Mouse (Mus musculus) c-Kit-positive CD71-positive TER-119-negative erythroid progenitor cells, embryonic 14.5 days (primary cell): ENCODE measurements around the gene Nfe2.
"Not testable (repeated sequence)": the region's sequence is repeated elsewhere in the genome, so short reads cannot be mapped to it uniquely, and the experiment has no call there.

ENCODE experiments used
- DNase-seq: peaks from one replicate; pipeline ENCODE4 v3.0.0-alpha.2; 2013; ENCODE audit warnings: low read depth

Gene Nfe2

DNA sequence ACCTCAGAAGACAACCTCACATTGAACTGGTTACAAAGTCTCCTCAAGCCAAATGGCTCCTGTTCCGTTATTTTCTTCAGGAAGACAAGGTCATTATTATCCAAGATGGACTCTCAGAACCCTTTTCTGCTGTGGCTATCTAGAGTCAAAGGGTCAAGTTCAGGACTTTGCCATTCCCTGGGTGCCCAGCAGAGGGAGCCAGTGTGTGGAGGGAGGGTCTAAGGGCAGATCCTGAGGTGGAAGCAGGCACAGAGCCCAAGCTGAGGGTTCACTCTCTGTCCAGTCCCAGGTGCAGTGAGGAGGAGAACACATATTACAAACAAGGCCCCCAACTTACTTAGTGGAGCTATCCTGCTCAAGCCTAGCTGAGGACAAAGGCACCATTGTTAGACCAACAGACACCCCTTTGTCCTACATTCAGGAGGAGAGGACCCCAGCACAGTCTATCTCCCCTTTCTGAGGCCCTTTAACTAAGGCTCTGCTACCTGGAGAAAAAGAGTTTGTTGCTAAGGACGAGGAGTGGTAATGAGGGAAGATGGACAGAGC lies 7.9 kb downstream of the Nfe2 start:
- DNase-seq = no peak

DNA sequence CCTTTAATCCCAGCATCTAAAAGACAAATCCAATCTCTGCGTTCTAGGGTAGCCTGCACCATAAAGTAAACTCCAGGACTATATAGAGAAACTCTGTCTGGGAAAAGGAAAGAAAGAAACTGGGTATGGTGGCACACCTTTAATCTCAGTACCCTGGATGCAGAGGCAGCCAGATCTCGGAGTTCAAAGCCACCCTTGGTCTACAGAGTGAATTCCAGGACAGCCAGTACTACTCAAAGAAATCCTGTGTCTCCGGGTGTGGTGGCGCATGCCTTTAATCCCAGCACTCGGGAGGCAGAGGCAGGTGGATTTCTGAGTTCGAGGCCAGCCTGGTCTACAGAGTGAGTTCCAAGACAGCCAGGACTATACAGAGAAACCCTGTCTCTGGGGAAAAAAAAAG lies 8.7 kb downstream of the Nfe2 start:
- DNase-seq = not testable (repeated sequence)

DNA sequence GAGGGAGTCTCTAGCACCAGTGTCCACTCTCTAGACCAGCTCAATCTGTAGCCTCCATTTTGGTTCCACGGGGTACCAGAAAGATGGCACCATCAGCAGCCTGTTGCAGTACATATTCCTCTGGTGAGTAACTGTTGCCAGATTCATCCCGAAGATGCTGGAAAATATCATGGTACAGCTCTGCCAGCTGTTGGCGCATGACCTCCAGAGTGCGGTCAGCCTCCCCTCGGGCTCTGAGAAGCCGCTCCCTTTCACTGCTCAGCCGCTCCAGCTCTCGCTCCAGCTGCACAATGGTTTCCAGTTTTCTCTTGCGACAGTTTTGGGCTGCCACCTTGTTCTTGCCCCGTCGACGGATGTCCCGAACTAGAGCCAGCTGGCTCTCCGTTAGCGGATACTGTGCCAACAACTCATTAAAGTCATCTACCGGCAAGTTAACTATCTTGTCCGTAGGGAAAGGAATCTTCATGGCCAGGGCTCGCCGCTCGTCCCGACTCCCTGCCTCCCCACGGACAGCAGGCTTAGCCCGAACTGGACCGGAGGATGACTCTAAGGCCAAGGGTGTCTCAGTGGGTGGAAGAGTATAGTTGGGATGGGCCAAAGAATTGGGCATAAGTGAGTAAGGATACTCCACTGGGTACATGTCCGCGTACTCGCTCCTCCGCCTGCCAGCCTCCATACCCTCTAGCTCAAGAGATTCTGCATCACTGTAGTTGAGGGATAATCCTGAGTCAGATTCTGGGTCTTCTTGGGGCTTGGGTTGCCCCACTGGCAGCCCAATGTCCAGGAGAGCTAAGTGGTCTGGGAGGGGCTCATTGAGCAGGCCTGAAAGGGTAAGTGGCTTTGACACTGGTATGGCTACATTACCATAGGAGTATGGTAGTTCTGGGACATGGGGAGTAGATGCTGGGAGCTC lies 9.5 kb downstream of the Nfe2 start:
- DNase-seq = no peak

DNA sequence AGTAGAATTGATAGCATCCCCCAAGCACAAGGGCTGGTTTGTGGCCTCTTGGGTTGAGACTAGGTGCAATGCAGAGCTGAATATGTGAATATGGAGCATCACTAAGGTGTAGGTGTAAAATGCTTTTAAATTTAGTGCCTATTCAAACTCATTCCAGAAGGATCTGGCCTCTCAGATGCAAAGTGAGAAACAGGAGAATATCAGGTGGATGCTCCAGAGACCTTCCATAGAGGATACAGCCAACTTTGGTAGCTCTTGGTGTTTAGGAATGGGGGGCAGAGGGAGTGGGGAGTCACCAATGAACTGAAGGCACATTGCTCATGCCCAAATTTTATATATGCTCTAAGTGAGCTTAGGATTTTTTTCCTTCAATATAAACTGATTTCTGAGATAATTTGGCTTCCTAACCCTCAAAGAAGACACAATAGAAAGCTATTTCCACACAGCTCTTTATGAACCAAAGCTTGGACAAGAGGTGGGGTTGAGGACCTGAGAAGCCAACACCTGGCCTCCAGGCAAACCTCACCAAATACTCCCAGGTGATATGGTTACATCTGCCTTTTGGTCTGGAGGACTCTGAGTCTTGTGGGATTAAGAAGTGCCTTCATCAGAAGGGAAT lies 10.3 kb downstream of the Nfe2 start:
- no peak for DNase-seq

DNA sequence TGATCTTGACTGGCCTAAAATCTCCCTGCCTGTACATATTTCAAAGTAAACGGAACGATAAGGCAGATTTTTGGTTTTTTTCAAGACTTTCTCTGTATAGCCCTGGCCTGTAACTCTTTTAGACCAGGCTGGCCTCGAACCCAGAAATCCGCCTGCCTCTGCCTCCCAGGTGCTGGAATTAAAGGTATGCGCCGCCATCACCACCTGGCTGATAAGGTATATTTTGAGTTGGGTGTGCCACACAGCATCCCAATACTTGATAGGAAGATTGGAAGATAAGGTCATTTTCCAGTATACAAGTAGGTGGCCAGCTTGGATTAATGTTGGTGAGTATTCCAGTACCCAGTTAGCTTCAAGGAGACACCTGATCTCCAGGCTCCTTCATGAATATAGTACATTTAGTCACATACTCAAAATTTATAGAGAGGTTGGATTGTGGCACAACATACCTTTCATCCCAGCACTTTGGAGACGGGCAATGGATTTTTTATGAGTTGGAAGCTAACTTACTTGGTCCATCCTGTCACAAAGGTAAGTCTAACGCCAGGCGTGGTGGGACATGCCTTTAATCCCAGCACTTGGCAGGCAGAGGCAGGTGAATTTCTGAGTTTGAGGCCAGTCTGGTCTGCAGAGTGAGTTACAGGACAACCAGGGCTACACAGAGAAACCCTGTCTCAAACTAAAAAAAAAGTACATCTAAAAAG lies 11.0 kb downstream of the Nfe2 start:
- no peak for DNase-seq

DNA sequence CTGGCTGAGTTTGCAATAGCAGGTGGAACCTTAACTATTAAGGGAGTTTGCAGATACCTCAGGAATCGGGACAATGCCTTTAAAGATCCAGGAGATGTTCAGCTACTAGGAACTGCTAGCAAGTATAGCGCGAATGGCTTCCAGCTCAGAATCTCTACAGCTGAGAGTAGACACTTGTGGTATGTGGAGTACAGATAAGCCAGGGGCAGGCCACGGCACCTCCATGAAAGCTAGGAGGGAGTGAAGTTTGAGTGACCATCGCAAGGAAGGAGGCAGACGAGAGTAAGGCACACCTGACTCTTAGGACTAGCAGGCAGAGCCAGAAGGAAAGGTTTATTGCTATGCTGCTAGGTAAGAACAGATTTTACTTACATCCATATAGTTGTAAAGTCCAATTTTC lies 12.6 kb downstream of the Nfe2 start:
- DNase-seq = no peak

DNA sequence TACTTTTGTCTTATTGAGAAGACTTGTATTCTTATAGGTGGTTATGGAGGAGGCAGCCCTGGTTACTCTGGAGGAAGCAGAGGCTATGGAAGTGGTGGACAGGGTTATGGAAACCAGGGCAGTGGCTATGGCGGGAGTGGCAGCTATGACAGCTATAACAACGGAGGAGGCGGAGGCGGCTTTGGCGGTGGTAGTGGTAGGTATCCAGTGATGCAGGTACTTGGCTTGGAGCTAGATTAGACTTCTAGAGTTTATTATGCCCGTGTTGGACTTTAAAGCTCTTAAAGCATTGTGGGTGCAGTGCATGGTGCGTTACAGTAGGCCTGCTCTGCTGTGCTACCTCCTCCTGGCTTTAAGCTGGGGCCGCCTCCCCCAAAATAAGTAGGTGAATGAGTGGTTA lies 15.3 kb downstream of the Nfe2 start:
- DNase-seq = no peak

DNA sequence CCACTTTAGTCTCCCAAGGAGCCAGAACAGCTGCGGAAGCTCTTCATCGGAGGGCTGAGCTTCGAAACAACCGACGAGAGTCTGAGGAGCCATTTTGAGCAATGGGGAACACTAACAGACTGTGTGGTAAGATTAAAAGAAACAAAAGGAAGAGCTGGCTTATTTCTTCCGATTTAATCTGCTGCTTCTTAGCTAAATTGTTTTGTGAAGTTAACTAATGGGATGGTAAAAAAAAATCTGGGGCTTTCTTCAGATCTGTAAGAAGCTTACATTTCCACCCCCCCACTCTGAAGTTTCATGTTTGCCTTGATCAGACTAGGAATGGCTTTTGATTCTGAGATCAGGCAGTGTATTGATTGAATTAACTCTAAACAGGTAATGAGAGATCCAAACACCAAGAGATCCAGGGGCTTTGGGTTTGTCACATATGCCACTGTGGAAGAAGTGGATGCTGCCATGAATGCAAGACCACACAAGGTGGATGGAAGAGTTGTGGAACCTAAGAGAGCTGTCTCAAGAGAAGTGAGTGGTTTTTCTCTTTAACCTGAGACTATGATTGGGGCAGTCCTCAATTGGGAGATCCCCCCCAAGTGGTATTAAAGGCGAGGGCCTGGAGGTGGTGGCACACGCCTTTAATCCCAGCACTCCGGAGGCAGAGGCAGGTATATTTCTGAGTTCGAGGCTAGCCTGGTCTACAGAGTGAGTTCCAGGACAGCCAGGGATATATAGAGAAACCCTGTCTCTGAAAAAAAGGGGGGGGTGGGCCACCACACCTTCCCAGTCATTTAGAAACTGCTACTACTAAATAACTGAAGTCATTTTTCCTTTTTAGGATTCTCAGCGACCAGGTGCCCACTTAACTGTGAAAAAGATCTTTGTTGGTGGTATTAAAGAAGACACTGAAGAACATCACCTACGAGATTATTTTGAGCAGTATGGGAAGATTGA lies 16.9 kb downstream of the Nfe2 start:
- DNase-seq = not testable (repeated sequence)

DNA sequence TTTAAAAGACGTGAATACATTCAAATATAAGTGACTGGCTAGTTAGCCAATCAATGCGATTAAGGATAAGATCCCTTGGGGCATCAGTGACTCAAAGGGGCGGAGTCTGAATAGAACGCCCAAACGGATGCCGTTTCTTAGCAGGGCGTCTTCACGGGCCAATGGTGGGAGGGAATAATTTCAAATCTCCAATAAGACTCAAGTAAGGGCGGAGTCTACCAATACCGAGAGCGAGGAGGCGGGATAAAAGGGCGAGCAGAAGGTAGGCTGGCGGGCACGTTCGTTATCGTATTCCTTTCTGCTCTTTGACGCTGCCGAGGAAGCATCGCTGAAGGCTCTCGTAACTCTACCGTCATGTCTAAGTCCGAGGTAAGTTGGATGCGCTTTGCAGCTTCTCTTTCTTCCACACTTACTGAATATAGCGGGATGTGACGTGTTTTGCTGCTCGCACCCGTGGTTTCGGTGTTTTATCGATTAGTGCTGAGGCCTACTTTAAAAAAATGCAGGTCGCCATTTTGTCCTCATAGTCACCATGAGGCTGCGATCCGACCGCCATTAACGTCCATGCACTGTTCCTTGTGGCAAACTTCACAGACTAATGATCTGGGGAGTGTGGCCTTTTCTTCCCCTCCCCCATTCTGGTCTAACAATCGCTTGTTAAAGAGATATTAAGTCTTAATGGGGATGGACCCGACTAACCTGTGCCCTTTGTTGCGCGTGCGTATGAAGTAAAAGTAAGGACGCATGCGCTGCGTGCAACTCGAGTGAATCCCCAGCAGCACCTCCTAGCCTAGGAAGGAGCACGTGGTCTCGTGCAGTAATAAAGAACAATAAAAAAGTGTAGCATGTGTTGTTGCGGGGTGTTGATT lies 17.8 kb downstream of the Nfe2 start, which contains the start of gene Hnrnpa1:
Gene Hnrnpa1, plus strand, starts transcription at position 273 of the 869 bp plus-strand sequence.
- peak; percentile 98 for DNase-seq

DNA sequence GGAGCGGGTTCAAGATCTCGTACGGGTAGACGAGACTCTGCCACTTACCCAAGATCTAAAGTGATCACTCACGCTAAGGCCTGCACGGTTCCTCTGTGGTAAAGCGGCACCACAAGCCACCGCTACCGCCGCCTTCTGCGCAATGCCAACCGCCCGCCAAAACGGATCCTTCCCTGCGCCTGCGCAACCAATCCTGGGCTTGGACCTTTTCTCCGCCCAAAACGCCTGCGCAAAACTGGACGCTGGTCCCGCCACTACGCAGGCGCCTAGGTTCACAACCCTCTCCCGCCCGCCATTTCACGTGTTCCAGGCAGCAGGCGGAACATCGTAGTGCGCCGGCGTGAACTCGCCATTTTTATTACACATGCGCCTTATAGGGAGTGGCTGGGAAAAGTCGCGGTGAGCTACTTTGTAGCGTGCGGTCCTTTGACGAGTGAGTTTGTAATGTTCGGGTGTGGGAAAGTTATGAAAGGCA lies 18.5 kb downstream of the Nfe2 start, which contains the start of gene Cbx5:
Gene Cbx5, minus strand, starts transcription at position 132 of the 475 bp plus-strand sequence.
- DNase-seq = peak; percentile 91

DNA sequence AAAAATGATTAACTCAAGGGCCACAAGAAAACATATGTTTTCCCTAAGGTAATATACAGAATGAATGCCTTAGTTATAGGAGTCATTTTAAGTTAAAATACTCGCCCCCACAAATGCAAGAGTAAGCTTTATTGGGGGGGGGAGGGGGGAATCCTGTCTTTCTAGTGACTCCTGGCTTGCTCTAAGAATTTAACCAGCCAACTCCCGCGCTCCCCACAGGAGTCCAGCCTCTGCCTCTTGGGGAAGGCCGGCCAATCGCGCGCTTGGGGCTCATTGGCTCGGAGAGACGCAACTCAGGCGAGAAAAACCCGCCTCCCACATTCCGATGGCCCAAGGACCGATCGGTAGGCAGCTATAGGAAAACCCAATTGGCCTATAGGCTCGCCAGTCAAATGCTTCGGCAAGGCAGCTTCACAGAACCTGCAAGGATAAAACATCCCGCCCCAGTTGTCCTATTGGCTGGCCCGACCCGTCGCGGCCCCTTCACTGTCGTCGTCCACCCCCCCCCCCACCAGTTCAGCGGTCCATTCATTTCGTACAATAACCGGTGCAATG lies 19.0 kb downstream of the Nfe2 start:
- DNase-seq = peak; percentile 97

DNA sequence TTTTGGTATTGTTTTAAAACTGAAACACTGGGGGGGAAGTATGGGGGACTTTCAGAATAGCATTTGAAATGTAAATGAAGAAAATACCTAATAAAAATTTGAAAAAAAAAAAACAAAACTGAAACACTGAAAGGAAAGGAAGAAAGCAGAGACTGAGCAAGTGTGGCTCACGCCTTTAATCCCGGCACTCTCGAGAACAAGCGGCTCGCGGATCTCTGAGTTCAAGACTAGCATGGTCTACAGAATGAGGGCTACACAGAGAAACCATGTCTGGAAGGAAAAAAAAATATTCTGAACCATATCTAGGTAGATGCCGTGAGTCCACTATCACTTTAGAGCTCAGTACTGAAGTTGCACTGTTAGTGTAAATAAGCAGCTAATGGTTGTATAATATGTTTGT lies 20.9 kb downstream of the Nfe2 start:
- no peak for DNase-seq

DNA sequence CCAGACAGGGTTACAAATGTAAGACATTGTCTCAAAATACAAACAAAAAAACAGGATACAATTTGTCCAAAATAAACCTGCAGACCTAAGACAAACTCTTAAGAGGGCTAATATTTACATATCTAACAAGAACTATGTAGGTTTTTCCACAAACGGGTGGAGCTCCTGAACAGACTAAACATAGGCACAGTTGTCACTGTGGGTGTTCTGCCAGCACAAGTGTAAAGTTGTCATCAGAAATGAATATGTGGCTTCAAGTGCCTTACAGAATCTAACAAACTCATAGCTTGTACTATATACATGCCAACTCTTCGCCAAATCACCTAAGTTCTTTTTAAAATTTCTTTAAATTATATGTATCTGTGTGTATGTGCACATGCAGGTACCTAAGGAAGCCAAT lies 25.1 kb downstream of the Nfe2 start:
- no peak for DNase-seq

DNA sequence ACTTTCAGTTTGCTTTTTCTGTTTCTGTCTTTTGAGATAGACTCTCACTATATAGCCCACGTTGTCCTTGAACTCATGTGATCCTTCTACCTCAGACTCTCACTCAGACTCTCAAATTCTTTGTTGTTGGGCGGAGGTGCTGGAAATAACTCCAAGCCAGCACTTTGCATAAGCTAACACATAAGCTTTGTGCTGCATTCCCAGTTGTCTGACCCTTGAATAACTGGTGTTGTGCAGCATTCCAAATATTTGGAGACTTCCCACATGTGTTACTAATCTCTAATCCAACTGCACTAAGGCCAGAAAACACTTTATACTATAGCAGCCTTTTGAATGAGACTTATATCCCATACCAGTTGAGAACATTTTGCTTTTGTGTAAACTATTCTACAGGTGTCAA lies 29.3 kb downstream of the Nfe2 start:
- DNase-seq = no peak

DNA sequence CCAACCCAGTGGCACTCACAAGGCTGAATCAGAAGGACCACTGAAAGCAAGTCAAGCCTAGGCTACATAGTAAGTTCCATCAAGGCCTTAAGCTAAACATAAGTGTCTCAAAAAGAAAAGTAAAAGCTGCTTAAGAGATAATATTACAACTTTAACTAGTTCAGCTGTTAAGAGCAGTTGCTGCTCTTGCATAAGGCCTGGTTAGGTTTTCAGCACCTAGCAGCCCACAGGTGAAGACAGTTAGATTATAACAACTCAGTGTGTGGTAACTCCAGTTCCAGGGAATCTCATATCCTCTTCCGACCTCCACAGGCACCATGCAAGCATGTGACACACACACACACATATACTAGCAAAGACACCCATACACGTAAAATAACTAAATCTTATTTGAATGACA lies 30.6 kb downstream of the Nfe2 start:
- DNase-seq = no peak

DNA sequence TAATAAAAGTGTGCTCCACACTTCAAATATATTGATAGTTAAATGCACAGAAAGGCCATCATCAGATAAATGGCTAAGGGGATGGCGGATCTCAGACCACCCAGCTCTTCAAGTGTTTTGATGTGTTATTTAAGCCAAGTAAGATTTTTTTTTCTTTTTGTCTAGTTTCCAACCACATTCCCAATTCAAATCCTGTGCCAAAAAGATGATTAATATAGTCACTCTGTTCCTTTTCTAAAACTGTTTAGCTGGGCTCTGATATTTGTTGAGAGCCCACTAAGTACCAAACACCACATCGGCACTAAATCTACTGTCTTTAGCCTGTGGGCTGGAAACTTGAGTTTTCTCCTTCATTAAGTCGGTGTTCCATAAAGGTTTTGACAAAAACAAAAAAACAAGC lies 31.2 kb downstream of the Nfe2 start:
- no peak for DNase-seq

DNA sequence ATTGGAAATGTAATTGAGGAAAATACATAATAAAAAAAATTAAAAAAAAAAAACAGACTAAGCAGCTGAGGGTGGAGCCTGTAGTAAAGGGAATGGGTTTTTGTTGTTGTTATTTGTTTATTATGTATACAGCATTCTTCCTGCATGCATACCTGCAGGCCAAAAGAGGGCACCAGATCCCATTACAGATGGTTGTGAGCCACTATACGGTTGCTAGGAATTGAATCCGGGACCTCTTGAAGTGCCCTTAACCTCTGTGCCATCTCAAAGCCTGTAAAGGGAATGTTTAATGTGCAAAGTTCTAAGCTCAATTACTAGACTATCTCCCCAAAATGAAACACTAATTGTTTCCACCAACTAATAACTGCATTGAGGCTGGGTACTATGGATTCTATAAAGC lies 34.0 kb downstream of the Nfe2 start:
- DNase-seq = no peak

DNA sequence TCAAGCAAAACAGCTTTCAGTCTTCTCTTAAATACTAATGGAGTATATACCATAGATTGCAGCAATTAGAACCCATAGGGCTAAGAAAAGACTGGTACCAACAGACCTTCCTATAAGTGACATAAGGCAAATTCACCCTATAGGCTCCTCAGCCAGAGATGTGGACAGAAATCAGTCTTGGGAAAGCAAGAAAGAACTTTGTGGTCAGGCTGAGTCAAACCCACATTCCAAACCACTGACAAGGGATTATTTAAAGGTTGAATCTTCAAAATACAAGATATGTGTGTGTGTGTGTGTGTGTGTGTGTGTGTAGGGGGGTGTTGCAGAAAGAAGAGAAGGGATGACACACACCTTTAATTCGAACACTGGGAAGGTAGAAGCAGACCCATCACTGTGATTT lies 36.8 kb downstream of the Nfe2 start:
- no peak for DNase-seq

DNA sequence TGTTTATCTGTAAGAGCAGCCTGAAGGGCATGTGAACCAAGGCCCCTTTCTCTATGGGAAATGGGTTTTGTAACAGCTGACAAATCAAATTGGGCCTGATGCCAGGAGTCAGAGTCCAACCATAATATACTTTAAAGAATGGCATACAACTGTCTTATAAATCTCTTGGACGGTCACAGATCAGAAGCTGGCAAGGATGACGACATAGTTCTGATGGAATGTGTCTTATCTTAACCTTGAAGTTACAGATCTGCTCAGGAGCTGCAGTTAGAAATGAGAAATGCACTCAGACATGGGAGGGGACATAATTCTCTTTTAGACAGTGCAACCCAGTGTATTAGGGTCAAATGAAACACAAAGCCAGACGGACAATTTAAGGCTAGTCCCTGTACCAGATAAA lies 37.4 kb downstream of the Nfe2 start:
- DNase-seq = no peak

DNA sequence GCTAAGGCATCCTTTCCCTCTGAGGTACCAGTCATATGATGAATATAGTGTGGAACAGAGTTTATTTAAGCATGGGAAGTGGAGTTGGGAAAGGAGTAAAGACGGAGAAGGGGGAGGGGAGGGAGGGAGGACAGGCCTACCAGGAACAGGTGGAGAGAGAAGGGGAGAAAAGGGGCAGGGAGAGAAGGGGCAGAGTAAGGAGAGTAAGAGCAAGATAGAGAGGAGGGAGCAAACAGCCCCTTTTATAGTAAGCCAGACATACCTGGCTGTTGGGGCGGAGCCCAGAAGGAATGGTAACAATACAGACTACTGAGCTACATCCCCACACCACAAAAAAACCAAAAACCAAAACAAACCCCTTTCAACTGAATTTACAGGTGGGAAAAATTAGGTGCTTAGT lies 42.2 kb downstream of the Nfe2 start:
- no peak for DNase-seq
